Mouse (Mus musculus): ENCODE measurements around the gene Vmn2r70. TPM values are rescaled to one million over a fixed set of nuclear protein-coding genes. Genes with fewer than 3 reads are reported as not detected.

Gene Vmn2r70
- polyA plus RNA-seq (2015; fragmentation: Nextera tagmentation; extraction: Ambion mirVana), result not detected in 2 replicates

GRCm38 (mm10) chr7:85569092-85569491, at the start of gene Vmn2r70:
Gene Vmn2r70 (minus strand): TSS chr7:85569192.

DNA sequence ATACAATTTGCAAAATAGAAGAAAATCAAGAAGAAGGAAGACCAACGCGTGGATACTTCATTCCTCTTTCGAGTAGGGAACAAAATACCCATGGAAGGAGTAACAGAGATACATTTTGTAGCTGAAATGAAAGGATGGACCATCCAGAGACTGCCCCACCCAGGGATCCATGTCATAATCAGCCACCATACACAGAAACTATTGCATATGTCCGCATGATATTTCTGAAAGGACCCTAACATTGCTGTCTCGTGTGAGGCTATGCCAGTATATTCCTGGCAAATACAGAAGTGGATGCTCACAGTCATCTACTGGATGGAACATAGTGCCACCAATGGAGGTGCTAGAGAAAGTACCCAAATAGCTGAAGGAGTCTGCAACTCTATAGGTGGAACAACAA, 6.2 kb downstream of the Vmn2r70 start, which contains the start of gene Vmn2r71:
Gene Vmn2r71, plus strand, starts transcription at position 301 of the 400 bp plus-strand sequence.

Other genes with a start within 250 kb of the Vmn2r70 start
- not detected in 2 replicates for gene Vmn2r69, start 153.3 kb downstream of the Vmn2r70 start, polyA plus RNA-seq (2015; fragmentation: Nextera tagmentation; extraction: Ambion mirVana)
- not detected in 2 replicates for gene Vmn2r71, start 6.1 kb downstream of the Vmn2r70 start, polyA plus RNA-seq (2015; fragmentation: Nextera tagmentation; extraction: Ambion mirVana)
- not detected in 2 replicates for gene Vmn2r72, start 185.9 kb upstream of the Vmn2r70 start, polyA plus RNA-seq (2015; fragmentation: Nextera tagmentation; extraction: Ambion mirVana)

Data from spleen, postnatal 0 days (tissue).